Mouse (Mus musculus): ENCODE measurements around the gene Il1rap. TPM values are rescaled to one million over a fixed set of nuclear protein-coding genes. Genes with fewer than 3 reads are reported as not detected.

The Il1rap gene
- polyA plus RNA-seq, 1 experiment from 2014 or later = 8.1 TPM

- Histone ChIP-seq H3K27me3 (no peaks in the 10 kb centered on the region), H3K36me3 (no peaks in the 10 kb centered on the region), H3K9me3 (no peaks in the 10 kb centered on the region), H3K27ac (no peak overlapping the region), H3K4me1 (no peaks in the 10 kb centered on the region), H3K4me3 (no peak overlapping the region), H3K9ac (no peak overlapping the region), H3K4me2 (replicated peaks) (no peak overlapping the region)
- WGBS = 6% methylated on average over 1 of the region's 1 CpGs
- ATAC-seq (ENCODE audit: low FRiP score, low read depth) = no peak
Measured at GRCm38 (mm10) chr16:26777132-26777531, 195.6 kb downstream of the Il1rap start.

Other genes starting within 250 kb of the Il1rap start
- gene Cldn1, start 209.9 kb upstream of the Il1rap start, polyA plus RNA-seq (2015; fragmentation: Nextera tagmentation; extraction: Ambion mirVana) = 10.1 and 10.7 TPM in 2 replicates
- gene Cldn16, start 118.6 kb upstream of the Il1rap start, polyA plus RNA-seq (2015; fragmentation: Nextera tagmentation; extraction: Ambion mirVana) = not detected in 2 replicates
- gene Tmem207, start 54.9 kb upstream of the Il1rap start, polyA plus RNA-seq (2015; fragmentation: Nextera tagmentation; extraction: Ambion mirVana) = not detected in 2 replicates

Measured in limb, embryonic 13.5 days (tissue).